Mouse (Mus musculus) G1E-ER4 (cell line): ENCODE measurements around the gene Coq6. TPM values are rescaled to one million over a fixed set of nuclear protein-coding genes. Genes with fewer than 3 reads are reported as not detected.

Experiments
- GATA1 ChIP-seq: IDR thresholded peaks from one replicate; pipeline ENCODE4 v1.8.0; 2012; ENCODE audit warnings: low read length, inconsistent platforms
- polyA plus RNA-seq: library from polyadenylated mRNA; stranded (reverse); fragments of >175 nt; gene quantifications from 2 replicates; pipeline ENCODE4 v1.2.3, GENCODE M21; 2012

The Coq6 gene
- polyA plus RNA-seq, 1 experiment, result 43.2 TPM

DNA sequence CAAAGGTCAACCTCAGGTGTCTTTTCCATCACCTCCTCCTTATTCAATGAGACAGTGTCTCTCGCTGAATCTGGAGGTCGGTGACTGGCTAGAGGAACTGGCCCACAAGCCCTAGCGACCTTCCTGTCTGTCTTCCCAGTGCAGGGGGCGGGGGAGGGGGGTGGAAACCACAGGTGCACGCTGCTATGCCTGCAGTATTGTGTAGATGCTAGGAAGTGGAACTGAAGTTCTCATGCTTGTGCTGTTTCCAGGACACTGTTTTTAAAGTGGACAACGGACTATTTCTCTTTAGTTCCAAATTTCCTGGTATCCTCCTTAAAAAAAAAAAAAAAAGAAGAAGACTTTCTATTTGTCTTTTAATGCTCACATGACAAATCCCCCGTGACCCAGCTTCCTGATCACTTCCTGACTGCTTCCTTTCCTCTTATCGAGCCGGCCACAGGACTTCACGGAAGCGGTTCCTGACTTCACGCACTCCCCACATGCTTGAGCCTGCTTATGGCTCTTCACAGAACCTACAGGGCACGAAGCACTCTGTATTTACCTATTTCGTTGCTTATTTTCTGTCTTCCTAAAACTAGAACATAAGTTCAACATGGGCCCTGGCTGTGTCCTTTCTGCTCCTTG is 27.4 kb downstream of the Coq6 start:
- no peak for TF ChIP-seq GATA1

DNA sequence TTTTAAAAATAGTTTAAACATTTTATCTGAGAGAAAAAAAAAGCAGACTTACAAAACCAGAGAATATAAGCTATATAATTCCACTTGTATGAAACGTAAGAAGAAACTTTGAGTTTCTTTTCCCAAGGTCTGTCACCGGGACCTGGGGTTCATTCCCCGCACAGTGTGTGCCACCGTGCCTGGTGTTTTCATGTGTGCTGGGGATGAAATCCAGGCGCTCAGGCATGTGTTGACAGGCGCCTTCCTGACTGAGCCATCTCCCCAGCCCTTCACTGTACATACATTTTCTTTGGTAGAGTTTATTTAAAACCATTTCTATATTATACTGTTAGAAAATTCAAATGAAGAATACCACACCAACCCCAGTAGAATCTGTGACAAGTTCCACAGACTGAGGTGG is 28.9 kb downstream of the Coq6 start:
- TF ChIP-seq GATA1, result no peak

GRCm38 (mm10) chr12:84392681-84393080 is 31.2 kb downstream of the Coq6 start:
- TF ChIP-seq GATA1, result no peak

GRCm38 (mm10) chr12:84393847-84394246 is 32.4 kb downstream of the Coq6 start:
- no peak for TF ChIP-seq GATA1

DNA sequence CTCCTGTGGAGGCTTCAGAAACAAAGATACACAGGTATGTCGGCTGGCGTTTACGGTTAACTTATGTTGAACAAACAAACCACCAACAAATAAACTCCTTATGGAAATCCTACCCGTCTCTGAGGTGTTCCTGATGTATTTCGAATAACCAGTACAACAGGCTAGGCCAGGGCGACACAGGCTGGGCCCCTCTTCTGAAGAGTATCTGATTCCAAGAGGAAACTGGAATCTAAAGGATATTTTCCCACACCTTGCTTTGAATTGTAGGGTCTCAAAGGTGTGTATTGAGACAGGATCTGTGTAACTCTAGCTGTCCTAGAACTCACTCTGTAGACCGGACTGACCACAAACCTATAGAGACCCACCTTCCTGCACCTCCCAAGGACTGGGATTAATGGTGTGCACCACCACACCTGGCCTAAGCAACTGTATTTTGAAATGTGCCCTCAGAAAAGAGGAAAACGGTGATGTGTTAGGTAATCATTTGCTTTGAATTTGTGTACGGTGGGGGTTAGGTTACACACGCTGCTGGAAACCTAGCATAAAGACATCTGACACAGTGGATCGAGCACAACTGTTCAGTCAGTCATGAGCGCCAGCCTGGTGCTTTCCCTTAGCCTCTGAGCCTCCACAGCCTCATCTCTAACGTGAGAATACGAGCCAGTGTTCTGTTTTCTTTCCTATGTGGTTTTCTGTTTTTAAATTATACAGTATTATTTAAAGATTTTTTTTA is 35.7 kb downstream of the Coq6 start:
- TF ChIP-seq GATA1, result no peak

DNA sequence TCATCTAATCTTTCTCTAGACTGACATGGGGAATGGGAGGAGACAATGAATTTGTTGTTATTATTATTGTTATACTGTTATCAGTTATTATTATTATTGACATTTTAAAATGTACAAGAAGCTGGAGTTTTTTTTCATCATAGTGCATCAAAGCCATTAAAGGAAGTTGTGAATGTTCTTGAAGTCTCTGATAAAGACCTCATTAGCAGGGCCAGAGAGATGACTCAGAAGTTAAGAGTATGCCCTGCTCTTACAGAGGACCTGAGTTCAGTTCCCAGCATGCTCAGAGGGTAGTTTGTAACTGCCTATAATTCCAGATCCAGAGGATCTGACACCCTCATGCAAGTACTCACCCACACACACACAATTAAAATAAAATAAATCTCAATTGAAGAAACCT is 36.2 kb downstream of the Coq6 start:
- no peak for TF ChIP-seq GATA1

GRCm38 (mm10) chr12:84398629-84399028 is 37.2 kb downstream of the Coq6 start:
- TF ChIP-seq GATA1, result no peak

GRCm38 (mm10) chr12:84399135-84399534 is 37.7 kb downstream of the Coq6 start:
- no peak for TF ChIP-seq GATA1

GRCm38 (mm10) chr12:84399663-84400062 is 38.2 kb downstream of the Coq6 start:
- no peak for TF ChIP-seq GATA1

- no peak for TF ChIP-seq GATA1
These were observed 38.6 kb downstream of the Coq6 start for GRCm38 (mm10) chr12:84400068-84400467.

GRCm38 (mm10) chr12:84400653-84401052 is 39.2 kb downstream of the Coq6 start:
- TF ChIP-seq GATA1, result no peak

GRCm38 (mm10) chr12:84402923-84403322 is 41.5 kb downstream of the Coq6 start:
- no peak for TF ChIP-seq GATA1

DNA sequence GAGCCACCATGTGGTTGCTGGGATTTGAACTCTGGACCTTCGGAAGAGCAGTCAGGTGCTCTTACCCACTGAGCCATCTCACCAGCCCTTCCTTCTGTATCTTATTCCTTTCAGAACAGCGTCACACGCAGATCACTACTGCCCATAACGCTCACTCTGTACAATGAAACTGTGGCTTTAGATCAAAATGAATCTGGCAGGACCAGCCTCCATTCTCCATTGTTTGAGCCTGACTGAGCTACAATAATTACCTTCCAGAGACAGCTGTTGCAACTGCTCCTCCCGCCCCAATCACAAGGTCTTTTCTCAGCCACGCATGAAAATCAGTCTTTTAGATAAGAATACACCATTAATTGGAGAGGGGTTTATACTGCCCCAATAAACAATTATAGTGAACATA is 43.1 kb downstream of the Coq6 start:
- TF ChIP-seq GATA1, result no peak

DNA sequence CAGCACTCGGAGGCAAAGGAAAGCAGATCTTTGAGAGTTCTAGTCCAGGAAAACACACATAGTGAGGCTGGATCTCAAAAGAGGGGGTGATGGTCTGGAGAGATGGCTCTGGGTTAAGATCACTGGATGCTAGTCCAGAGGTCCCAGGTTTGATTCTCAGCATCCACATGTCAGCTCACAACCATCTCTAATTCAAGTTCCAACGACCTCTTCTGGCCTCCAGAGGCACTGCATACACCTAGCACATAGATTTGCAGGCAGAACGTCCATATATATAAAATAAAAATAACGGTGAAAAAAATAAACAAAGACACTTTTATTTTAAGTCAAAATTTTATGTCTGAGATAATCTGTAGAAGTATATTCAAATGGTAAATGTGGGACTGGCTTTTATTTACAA is 45.8 kb downstream of the Coq6 start:
- no peak for TF ChIP-seq GATA1

GRCm38 (mm10) chr12:84407874-84408818 is 46.7 kb downstream of the Coq6 start:
- TF ChIP-seq GATA1, result no peak

- TF ChIP-seq GATA1, result no peak
These were observed 47.5 kb downstream of the Coq6 start, which contains the start of the genes Entpd5 and Bbof1 for GRCm38 (mm10) chr12:84408819-84409507. Gene Entpd5, minus strand, starts transcription at chr12:84409029. Gene Bbof1, plus strand, starts transcription at chr12:84409071.
